ENCODE assay signal across 8 mouse cellular contexts in the genomic region with DNA sequence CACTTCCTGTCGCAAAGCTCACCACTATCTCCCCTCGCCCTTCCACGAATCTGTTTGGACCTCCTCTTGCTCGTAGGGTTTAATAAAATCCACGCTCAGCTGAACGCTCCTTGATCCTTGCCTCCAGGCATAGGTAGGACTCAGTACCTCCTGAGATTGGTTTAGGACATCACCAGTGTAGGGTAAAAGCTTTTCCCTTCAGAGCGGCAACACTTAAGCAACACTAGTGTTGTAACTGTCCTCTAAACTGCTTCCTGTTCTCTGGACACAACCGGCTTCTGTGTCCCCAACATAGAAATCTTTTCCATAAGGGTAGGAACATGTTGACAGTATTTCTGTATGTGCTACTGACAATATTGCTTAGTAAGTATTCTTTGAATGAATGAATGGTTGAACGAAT. TPM values are rescaled to one million over a fixed set of nuclear protein-coding genes. Genes with fewer than 3 reads are reported as not detected.
A peak's percentile ranks its signal among the peaks of the same experiment; 100 is the strongest.
DNase-seq lines count a peak whose midpoint lies in the region; ATAC-seq and TF ChIP-seq lines count a peak whose summit lies in the region.

No protein-coding gene starts in this region.

- H3K9me3 ChIP-seq in heart, embryonic 10.5 days, result no peaks in the 10 kb centered on the region
- H3K9me3 ChIP-seq in heart, postnatal 0 days (replicated peaks; ENCODE audit: control insufficient read depth, low read length), result no peaks in the 10 kb centered on the region

- H3K4me2 ChIP-seq in heart, postnatal 0 days (ENCODE audit: low read depth, low read length), result peak overlapping the region; percentile 94

- no peaks in the 10 kb centered on the region for H3K27me3 ChIP-seq in heart, embryonic 10.5 days (ENCODE audit: insufficient read depth, poor library complexity, severe bottlenecking)
- no peaks in the 10 kb centered on the region for H3K27me3 ChIP-seq in heart, postnatal 0 days (ENCODE audit: control insufficient read depth, insufficient read depth, low read length)

- H3K36me3 ChIP-seq in heart, embryonic 10.5 days, result peaks cover 8% of the 10 kb centered on the region; the same call in 1 of the 2 replicates
- H3K36me3 ChIP-seq in heart, postnatal 0 days (replicated peaks; ENCODE audit: control insufficient read depth, insufficient read depth, low read length), result no peaks in the 10 kb centered on the region

- TF ChIP-seq EP300 in heart, postnatal 0 days (IDR thresholded peaks at IDR 0.05; ENCODE audit: low read depth), result no peak

- H3K4me1 ChIP-seq in heart, embryonic 10.5 days, result peaks cover 7% of the 10 kb centered on the region
- peaks cover 5% of the 10 kb centered on the region; the same call in 1 of the 2 replicates for H3K4me1 ChIP-seq in heart, postnatal 0 days (ENCODE audit: control insufficient read depth, insufficient read depth)

- peak overlapping the region; percentile 95 for H3K27ac ChIP-seq in heart, embryonic 10.5 days
- peak overlapping the region; percentile 74 for H3K27ac ChIP-seq in heart, postnatal 0 days (ENCODE audit: low read depth)

- ATAC-seq in activated CD4-positive, CD25-positive, alpha-beta regulatory T cell, adult 4 months, result peak; percentile 12
- ATAC-seq in heart, postnatal 0 days (ENCODE audit: insufficient read depth, low read depth), result 0 out of 2 replicates have a peak, but pooled peaks have one; percentile 3
- ATAC-seq in megakaryocyte, adult 5-6 weeks (ENCODE audit: poor library complexity, severe bottlenecking), result peak; percentile 55
- ATAC-seq in inflammation-experienced regulatory T-cells, adult 6 months, result no peak

- H3K4me3 ChIP-seq in heart, embryonic 10.5 days, result peak overlapping the region; percentile 96
- H3K4me3 ChIP-seq in heart, postnatal 0 days (ENCODE audit: low read depth, low read length), result peak overlapping the region; percentile 96

- no peak for DNase-seq in heart, embryonic 10.5 days (ENCODE audit: low spot score)
- DNase-seq in heart, adult 8-10 months (ENCODE audit: low spot score), result no peak
- no peak for DNase-seq in heart, postnatal 0 days (ENCODE audit: low spot score)
- DNase-seq in urinary bladder, postnatal 10 days (ENCODE audit: low spot score), result no peak
- DNase-seq in adrenal gland, adult 2 months, result no peak

- 28% methylated on average over 9 of the region's 9 CpGs for WGBS in heart, embryonic 10.5 days
- WGBS in heart, postnatal 0 days, result 22% methylated on average over 9 of the region's 9 CpGs

- peak overlapping the region; percentile 92 for H3K9ac ChIP-seq in heart, postnatal 0 days (replicated peaks; ENCODE audit: low read depth, low read length)

- no peak for TF ChIP-seq CTCF in heart, postnatal 0 days (IDR thresholded peaks at IDR 0.05; ENCODE audit: low read depth)

RNA-seq across cellular contexts. Expression of a gene that starts 1.3 kb away (rescaled TPM):
- polyA plus RNA-seq in heart, embryonic 10.5 days (2016; fragmentation: Nextera tagmentation; extraction: Ambion mirVana), result 37.2 and 43.0 TPM in 2 replicates
- 10 to 100 TPM; 14.1 to 17.5 (median 14.4) TPM for total RNA-seq in heart, adult 8-10 months (2022)
- polyA plus RNA-seq in activated CD4-positive, CD25-positive, alpha-beta regulatory T cell, adult 4 months (2017; shearing (Covaris generic)), result 10 to 100 TPM; 24.1 to 27.0 TPM
- 15.7 and 17.5 TPM in 2 replicates for total RNA-seq in heart, postnatal 0 days (2014; rRNA removed; ENCODE audit: low replicate concordance)
- polyA plus RNA-seq in heart, postnatal 0 days (2015; fragmentation: Nextera tagmentation; extraction: Ambion mirVana), result 25.6 and 25.8 TPM in 2 replicates
- total RNA-seq in megakaryocyte, adult 5-6 weeks (2015), result 22.8 and 28.6 TPM in 2 replicates
- 36.1 and 49.0 TPM in 2 replicates for total RNA-seq in megakaryocyte, adult 5-6 weeks (2017)
- total RNA-seq in adrenal gland, adult 2 months (2021), result 10 to 100 TPM; 31.9 to 37.1 TPM
- polyA plus RNA-seq in adrenal gland, adult 2 months (2012; rRNA removed), result 12.9 and 14.6 TPM in 2 replicates
- 10 to 100 TPM; 22.4 to 29.8 (median 25.4) TPM for polyA plus RNA-seq in inflammation-experienced regulatory T-cells, adult 6 months (2017; shearing (Covaris generic))
